Mouse (Mus musculus) cerebellum, adult 2 months (tissue): Measurements from ENCODE around the gene Entpd2.

Source experiments
- CTCF ChIP-seq: fragments of 200-500 bp; IDR thresholded peaks from 2 replicates; pipeline ENCODE4 v1.5.1; 2011; ENCODE audit warnings: low read depth, mild to moderate bottlenecking, control low read depth, low read length, moderate library complexity, borderline replicate concordance; ENCODE audit not compliant: insufficient read depth
- POLR2A ChIP-seq: fragments of 200-500 bp; IDR thresholded peaks from 2 replicates; pipeline ENCODE4 v1.6.1; 2011; ENCODE audit warnings: low read length, control low read depth, borderline replicate concordance; ENCODE audit not compliant: insufficient read depth

GRCm38 (mm10) chr2:25400291-25400690 lies 4.6 kb downstream of the Entpd2 start:
- TF ChIP-seq POLR2A, result no peak
- no peak for TF ChIP-seq CTCF
